Mouse (Mus musculus) embryonic facial prominence, embryonic 12.5 days (tissue): ENCODE data around the gene Fbxw21. TPM values are rescaled to one million over a fixed set of nuclear protein-coding genes. Genes with fewer than 3 reads are reported as not detected.

ENCODE experiments used
- ATAC-seq: fragments of 200-750 bp; cut with Nextera tagmentation; 2 replicates; pipeline ENCODE4 v1.8.0; 2017; ENCODE audit not compliant: insufficient number of reproducible peaks, insufficient read depth, low FRiP score, low TSS enrichment
- H3K27ac ChIP-seq: fragments of 300-500 bp; sonication (generic); 2 replicates; pipeline ENCODE4 v1.5.1; 2016; ENCODE audit warnings: mild to moderate bottlenecking
- H3K27me3 ChIP-seq: fragments of 300-500 bp; sonication (generic); 2 replicates; pipeline ENCODE4 v1.6.1; 2016; ENCODE audit warnings: mild to moderate bottlenecking, moderate library complexity
- H3K36me3 ChIP-seq: fragments of 300-500 bp; sonication (generic); 2 replicates; pipeline ENCODE4 v1.6.1; 2016; ENCODE audit warnings: mild to moderate bottlenecking
- H3K4me1 ChIP-seq: fragments of 300-500 bp; sonication (generic); 2 replicates; pipeline ENCODE4 v1.6.1; 2016
- H3K4me2 ChIP-seq: fragments of 300-500 bp; sonication (generic); replicated peaks from 2 replicates; pipeline ENCODE4 v1.6.1; 2016; ENCODE audit warnings: mild to moderate bottlenecking, moderate library complexity
- H3K4me3 ChIP-seq: fragments of 300-500 bp; sonication (generic); 2 replicates; pipeline ENCODE4 v1.5.1; 2016; ENCODE audit warnings: mild to moderate bottlenecking
- H3K9ac ChIP-seq: fragments of 300-500 bp; sonication (generic); 2 replicates; pipeline ENCODE4 v1.6.1; 2016; ENCODE audit warnings: mild to moderate bottlenecking, moderate library complexity
- H3K9me3 ChIP-seq: fragments of 300-500 bp; sonication (generic); 2 replicates; pipeline ENCODE4 v1.6.1; 2016; ENCODE audit warnings: mild to moderate bottlenecking, moderate library complexity
- WGBS: fragments of 180-500 bp; shearing (Covaris S2); methylation state at CpG from one replicate; pipeline ENCODE4 v1.1.7; 2016; 5-methylcytosine and 5-hydroxymethylcytosine counted together
- polyA plus RNA-seq: library from polyadenylated mRNA; unstranded; fragments of >200 nt; fragmentation: Nextera tagmentation; extraction: Ambion mirVana; gene quantifications from 2 replicates; pipeline ENCODE4 v1.2.1, GENCODE M21; 2016

The Fbxw21 gene
- polyA plus RNA-seq, 1 experiment from 2014 or later = not detected

- H3K27me3 ChIP-seq = no peaks in the 10 kb centered on the region
- H3K9ac ChIP-seq = peak overlapping the region; percentile 95
- peak overlapping the region; percentile 76 for H3K4me2 ChIP-seq
- no peak for ATAC-seq
- peak overlapping the region; percentile 74 for H3K4me3 ChIP-seq
- H3K27ac ChIP-seq = peak overlapping the region; percentile 100
- H3K9me3 ChIP-seq = no peaks in the 10 kb centered on the region
- WGBS = 35% methylated on average over 5 of the region's 5 CpGs
- H3K36me3 ChIP-seq = peaks cover 31% of the 10 kb centered on the region
- H3K4me1 ChIP-seq = peaks cover 44% of the 10 kb centered on the region
Observed at GRCm38 (mm10) chr9:109097831-109098230, 64.0 kb downstream of the Fbxw21 start.

- Histone ChIP-seq H3K4me1 (peaks cover 44% of the 10 kb centered on the region), H3K27ac (peak overlapping the region; percentile 100), H3K27me3 (no peaks in the 10 kb centered on the region), H3K9me3 (no peaks in the 10 kb centered on the region), H3K36me3 (peaks cover 26% of the 10 kb centered on the region), H3K9ac (peak overlapping the region; percentile 95), H3K4me3 (peak overlapping the region; percentile 74), H3K4me2 (peak overlapping the region; percentile 76)
- ATAC-seq = no peak
- WGBS = 20% methylated on average over 6 of the region's 6 CpGs
Observed at GRCm38 (mm10) chr9:109097291-109097690, 64.5 kb downstream of the Fbxw21 start.

GRCm38 (mm10) chr9:109096856-109097255 lies 65.0 kb downstream of the Fbxw21 start:
- peak overlapping the region; percentile 76 for H3K4me2 ChIP-seq
- 19% methylated on average over 6 of the region's 6 CpGs for WGBS
- H3K9me3 ChIP-seq = no peaks in the 10 kb centered on the region
- H3K27ac ChIP-seq = peak overlapping the region; percentile 100
- peak overlapping the region; percentile 95 for H3K9ac ChIP-seq
- peaks cover 28% of the 10 kb centered on the region for H3K36me3 ChIP-seq
- ATAC-seq = no peak
- no peaks in the 10 kb centered on the region for H3K27me3 ChIP-seq
- H3K4me3 ChIP-seq = peak overlapping the region; percentile 74
- peaks cover 44% of the 10 kb centered on the region for H3K4me1 ChIP-seq

GRCm38 (mm10) chr9:109096251-109096661 lies 65.6 kb downstream of the Fbxw21 start:
- Histone ChIP-seq H3K27ac (peak overlapping the region; percentile 100), H3K9ac (peak overlapping the region; percentile 95), H3K4me3 (peak overlapping the region; percentile 74), H3K36me3 (peaks cover 28% of the 10 kb centered on the region), H3K27me3 (no peaks in the 10 kb centered on the region), H3K4me1 (peaks cover 44% of the 10 kb centered on the region), H3K9me3 (no peaks in the 10 kb centered on the region), H3K4me2 (peak overlapping the region; percentile 76)
- no peak for ATAC-seq
- WGBS = 20% methylated on average over 9 of the region's 9 CpGs

- H3K9ac ChIP-seq = peak within 1 kb of the TSS; percentile 95
- ATAC-seq = peak; percentile 45
- under 1% methylated on average over 99 of the region's 102 CpGs for WGBS
- peaks cover 44% of the 10 kb centered on the region for H3K4me1 ChIP-seq
- peak within 1 kb of the TSS; percentile 74 for H3K4me3 ChIP-seq
- H3K9me3 ChIP-seq = no peaks in the 10 kb centered on the region
- H3K27ac ChIP-seq = peak within 1 kb of the TSS; percentile 100
- H3K36me3 ChIP-seq = peaks cover 29% of the 10 kb centered on the region
- no peaks in the 10 kb centered on the region for H3K27me3 ChIP-seq
- peak within 1 kb of the TSS; percentile 76 for H3K4me2 ChIP-seq
Observed at GRCm38 (mm10) chr9:109095137-109095982, 66.5 kb downstream of the Fbxw21 start, which contains the start of gene Plxnb1. Gene Plxnb1, plus strand, starts transcription at chr9:109095389.

GRCm38 (mm10) chr9:109094553-109095136 lies 67.2 kb downstream of the Fbxw21 start:
- under 1% methylated on average over 20 of the region's 21 CpGs for WGBS
- H3K36me3 ChIP-seq = peaks cover 26% of the 10 kb centered on the region
- peak overlapping the region; percentile 95 for H3K9ac ChIP-seq
- peak; percentile 19 for ATAC-seq
- H3K4me2 ChIP-seq = peak overlapping the region; percentile 76
- H3K27ac ChIP-seq = peak overlapping the region; percentile 100
- H3K27me3 ChIP-seq = no peaks in the 10 kb centered on the region
- peak overlapping the region; percentile 74 for H3K4me3 ChIP-seq
- no peaks in the 10 kb centered on the region for H3K9me3 ChIP-seq
- H3K4me1 ChIP-seq = peaks cover 44% of the 10 kb centered on the region

GRCm38 (mm10) chr9:109093786-109094552 lies 67.9 kb downstream of the Fbxw21 start:
- Histone ChIP-seq H3K4me2 (peak overlapping the region; percentile 76), H3K4me1 (peaks cover 40% of the 10 kb centered on the region), H3K27ac (peak overlapping the region; percentile 100), H3K4me3 (peak overlapping the region; percentile 74), H3K36me3 (peaks cover 22% of the 10 kb centered on the region), H3K27me3 (no peaks in the 10 kb centered on the region), H3K9ac (peak overlapping the region; percentile 95), H3K9me3 (no peaks in the 10 kb centered on the region)
- ATAC-seq = peak; percentile 1; the same call in 1 of the 2 replicates
- WGBS = 13% methylated on average over 11 of the region's 11 CpGs

GRCm38 (mm10) chr9:109092799-109093198 lies 69.0 kb downstream of the Fbxw21 start:
- Histone ChIP-seq H3K27me3 (no peaks in the 10 kb centered on the region), H3K9me3 (no peaks in the 10 kb centered on the region), H3K27ac (no peak overlapping the region), H3K4me1 (peaks cover 33% of the 10 kb centered on the region), H3K4me3 (no peak overlapping the region), H3K36me3 (peaks cover 22% of the 10 kb centered on the region), H3K4me2 (no peak overlapping the region), H3K9ac (no peak overlapping the region)
- ATAC-seq = no peak
- WGBS = 28% methylated on average over 6 of the region's 6 CpGs

- WGBS = 87% methylated on average over 8 of the region's 8 CpGs
- H3K36me3 ChIP-seq = peaks cover 22% of the 10 kb centered on the region
- no peaks in the 10 kb centered on the region for H3K9me3 ChIP-seq
- H3K4me1 ChIP-seq = peaks cover 23% of the 10 kb centered on the region
- H3K9ac ChIP-seq = no peak overlapping the region
- no peak overlapping the region for H3K4me3 ChIP-seq
- H3K27ac ChIP-seq = no peak overlapping the region
- H3K4me2 ChIP-seq = no peak overlapping the region
- no peaks in the 10 kb centered on the region for H3K27me3 ChIP-seq
- no peak for ATAC-seq
Observed at GRCm38 (mm10) chr9:109091802-109092201, 70.0 kb downstream of the Fbxw21 start.

- no peaks in the 10 kb centered on the region for H3K27me3 ChIP-seq
- ATAC-seq = no peak
- no peak overlapping the region for H3K9ac ChIP-seq
- H3K4me3 ChIP-seq = no peak overlapping the region
- H3K4me1 ChIP-seq = peaks cover 20% of the 10 kb centered on the region
- H3K4me2 ChIP-seq = no peak overlapping the region
- H3K36me3 ChIP-seq = peaks cover 22% of the 10 kb centered on the region
- 66% methylated on average over 15 of the region's 15 CpGs for WGBS
- H3K9me3 ChIP-seq = no peaks in the 10 kb centered on the region
- H3K27ac ChIP-seq = 0 out of 2 replicates have a peak overlapping the region, but pooled peaks have one; percentile 12
Observed at GRCm38 (mm10) chr9:109090446-109090845, 71.4 kb downstream of the Fbxw21 start.
